Mouse (Mus musculus): ENCODE data around the gene Rbm28.

DNA sequence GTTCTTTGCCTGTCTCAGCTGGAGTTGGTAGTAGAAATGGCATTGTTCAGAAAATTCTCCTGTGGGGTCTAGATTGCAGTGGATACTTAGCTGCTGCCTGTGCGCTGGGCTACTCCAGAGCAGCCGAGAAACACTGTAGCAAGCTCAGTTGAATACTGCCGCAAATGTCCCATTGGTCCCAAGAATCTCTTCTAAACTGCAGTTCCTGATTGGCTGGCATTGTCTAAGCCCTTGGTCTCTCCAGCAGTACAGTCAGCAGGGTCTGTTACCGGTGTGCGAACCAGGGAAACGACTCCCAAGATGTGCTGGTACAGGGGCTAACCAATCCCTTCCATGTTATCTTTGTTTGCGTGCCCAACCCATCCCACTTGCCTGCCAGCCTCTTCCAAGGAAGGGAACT, 72.6 kb downstream of the Rbm28 start:
- TF ChIP-seq CTCF (IDR thresholded peaks at IDR 0.05) (no peak), POLR2A (IDR thresholded peaks at IDR 0.05; ENCODE audit: insufficient read depth, low read depth, low read length) (no peak)

Measured in heart, adult 2 months (tissue).